Mouse (Mus musculus): Measurements from ENCODE around the gene S100z.

The S100z gene

DNA sequence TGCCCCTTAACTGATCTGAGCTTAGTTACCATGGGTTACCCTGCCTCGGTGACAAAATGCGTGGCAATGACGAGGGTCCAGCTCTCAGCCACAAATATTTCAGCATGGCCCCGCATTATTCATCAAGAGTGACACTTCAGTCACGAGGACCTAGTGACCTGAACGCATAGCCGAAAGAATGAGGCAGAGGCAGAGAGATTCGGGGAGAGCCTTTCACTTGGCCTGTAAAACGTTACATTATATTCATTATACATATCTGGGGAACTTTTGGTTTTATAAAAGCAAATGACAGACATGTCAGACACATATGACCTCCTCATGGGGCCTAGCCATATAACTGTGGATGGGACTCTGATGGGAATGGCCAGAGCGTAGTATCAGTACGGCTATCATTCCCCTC, 33.7 kb downstream of the S100z start, which contains the start of gene Crhbp:
Gene Crhbp (minus strand): TSS at position 101 of the 400 bp plus-strand sequence.
- no peak for DNase-seq (ENCODE audit: low read depth, low spot score)

DNA sequence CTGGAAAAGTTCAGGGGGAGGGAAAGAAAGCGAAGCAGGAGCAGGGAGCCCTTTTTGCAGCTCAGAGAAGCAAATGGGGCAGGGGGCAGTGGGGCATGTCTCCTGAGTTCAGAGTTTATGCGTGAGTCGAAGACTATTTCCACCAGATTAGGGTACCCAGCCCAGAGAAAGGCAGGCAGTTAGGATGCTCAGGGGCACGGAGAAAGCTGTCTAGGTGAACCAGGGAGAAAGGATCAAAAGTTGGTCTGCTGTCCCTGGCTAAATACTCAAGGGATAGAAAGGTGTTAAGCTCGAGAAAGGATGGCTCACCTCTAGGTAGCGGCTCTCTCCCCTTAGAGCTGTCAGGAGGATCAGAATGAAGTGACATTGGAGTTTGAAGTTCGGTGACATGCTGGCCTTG, 34.2 kb downstream of the S100z start:
- DNase-seq (ENCODE audit: low read depth, low spot score), result no peak

DNA sequence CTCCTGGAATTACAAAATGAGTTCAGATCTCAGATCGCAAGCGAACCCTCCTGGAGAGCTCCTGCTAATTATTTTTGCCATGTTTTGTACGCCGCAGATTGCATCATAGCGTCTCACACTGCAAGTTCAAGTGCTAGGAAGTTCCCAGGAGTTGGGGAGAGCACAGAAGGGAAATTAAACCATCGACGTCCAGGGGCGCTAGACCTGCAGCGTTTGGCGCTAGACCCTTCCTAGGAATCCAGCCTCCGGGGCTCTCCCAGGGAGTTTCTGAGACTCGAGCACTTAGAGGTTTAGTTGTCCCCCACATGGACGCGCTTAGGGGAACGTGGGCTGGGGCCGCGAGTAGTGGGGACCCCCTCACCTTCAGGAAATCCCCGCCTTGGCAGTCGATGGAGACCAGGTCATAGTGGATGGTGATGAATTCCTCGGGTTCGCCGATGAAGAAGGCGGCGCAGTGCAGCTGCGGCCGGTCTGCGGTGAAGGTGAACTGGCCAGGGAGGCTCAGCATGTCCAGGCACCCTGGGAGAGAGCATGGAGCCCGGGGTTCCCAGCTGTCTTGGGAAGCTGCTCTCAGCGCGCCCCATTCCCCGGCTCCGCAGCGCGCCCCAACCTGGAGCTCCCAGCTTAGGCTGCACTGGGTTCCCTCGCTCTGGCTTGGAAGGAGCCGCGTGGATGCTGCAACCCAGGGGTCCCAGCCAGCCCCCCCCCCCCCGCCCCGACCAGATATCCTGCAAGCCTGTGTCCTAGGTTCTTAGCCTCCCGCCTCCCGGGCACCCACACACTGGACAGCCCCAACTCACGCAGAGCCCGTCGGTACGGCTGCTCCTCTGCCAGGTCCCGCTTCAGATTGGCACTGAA, 34.9 kb downstream of the S100z start:
- peak; percentile 35 for DNase-seq (ENCODE audit: low read depth, low spot score)

DNA sequence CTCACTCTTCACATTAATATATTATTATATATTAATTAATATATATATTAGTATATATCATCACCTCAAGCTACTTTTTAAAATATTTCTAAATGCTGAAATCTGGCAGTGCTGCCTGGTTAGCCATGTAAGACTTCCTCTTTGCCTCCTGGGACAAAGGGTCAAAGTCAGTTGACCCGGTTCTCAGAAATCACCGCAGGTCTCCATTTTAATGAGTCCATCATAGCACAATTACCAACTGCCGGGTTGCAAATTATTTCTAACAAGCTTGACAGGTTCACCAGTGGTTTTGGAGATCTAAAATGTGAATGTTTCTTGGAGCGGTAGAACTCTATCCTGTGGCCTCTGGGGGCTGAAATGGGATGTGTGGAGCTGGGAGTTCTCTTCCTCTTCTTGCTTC, 35.6 kb downstream of the S100z start:
- DNase-seq (ENCODE audit: low read depth, low spot score), result no peak

DNA sequence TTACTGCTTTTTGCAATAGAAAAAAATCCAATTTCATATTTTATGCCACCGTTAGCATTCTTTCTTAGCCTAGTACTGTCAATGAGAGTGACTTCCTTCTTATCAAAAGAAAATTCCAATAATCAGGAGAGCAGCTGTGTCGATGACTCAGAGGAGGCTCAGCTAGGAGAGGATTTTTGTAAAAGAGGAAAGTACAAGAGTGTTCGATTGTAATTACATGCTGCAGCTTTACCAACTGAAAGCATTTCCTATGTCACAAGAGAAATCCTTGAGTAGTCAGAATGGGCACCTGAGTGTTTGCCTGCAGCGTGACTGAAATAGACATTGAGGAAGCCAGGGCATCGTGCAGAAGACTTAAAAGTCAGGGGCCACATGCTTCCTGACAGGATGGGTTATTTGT, 39.0 kb downstream of the S100z start:
- DNase-seq (ENCODE audit: low read depth, low spot score), result no peak

DNA sequence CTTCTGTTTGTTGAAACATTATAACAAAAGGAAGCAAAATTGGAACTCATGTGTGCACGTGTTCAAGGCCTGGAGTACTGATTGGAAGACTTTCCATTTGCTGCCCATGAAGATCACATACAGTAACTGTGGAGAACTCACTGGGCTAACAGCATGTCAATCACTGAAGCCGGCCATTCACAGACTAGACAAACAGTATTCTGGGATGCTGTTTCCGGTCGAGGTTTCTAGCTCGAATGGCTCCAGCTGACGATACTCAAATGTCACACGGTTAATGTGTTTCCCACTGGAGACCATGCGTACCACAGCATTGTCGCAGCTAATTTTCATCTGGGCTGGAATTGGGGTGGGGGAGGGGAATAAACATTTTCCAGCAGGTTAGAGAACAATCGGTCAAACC, 46.8 kb downstream of the S100z start:
- DNase-seq (ENCODE audit: low read depth, low spot score), result no peak

DNA sequence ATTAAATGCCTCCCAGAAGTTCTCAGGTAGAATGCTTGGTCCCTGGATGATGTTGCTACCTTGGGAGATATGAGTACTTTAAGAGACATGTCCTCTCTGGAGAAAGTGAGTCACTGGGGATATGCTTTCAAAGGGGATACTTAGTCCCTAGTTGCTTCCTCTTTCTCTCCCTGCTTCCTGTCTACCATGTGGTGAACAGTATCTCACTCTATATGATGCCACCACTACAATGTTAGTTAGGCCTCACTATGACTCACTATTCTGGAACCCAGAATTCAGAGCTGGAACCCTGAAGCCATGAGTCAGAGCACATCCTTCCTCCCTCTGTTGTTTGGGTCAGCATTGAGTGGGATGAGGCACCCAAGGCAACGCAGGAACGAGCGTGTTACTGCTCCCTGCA, 51.0 kb downstream of the S100z start:
- no peak for DNase-seq (ENCODE audit: low read depth, low spot score)
